Mouse (Mus musculus): ENCODE measurements at regions not wholly inside any gene's neighbourhood (a gene's known extent, or its start where the extent isn't known, plus 50 kb on each side); places are given as distances from the start of the nearest gene placed in this dataset.

DNA sequence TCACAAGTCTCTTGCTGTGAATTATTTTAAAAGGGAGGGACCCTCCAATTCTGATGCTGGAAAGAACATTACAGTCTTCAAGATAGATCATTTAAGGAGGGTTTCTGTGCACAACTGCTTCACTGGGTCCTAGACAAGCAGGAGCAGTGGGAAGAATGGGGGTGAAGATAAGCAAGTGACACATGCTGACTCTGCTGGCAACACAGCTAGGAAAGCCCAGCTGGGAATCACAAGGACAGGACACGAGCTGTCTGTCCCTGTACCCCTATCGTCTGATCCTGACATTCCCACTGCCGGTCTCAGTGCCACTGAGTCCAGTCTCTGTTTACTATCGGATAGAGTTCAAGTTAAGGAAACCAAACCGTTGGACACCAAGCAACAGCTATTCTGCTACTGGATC is 216.3 kb downstream of the Gm12728 start:
- DNase-seq (ENCODE audit: low read depth), result no peak
- TF ChIP-seq POLR2A (IDR thresholded peaks at IDR 0.05; ENCODE audit: borderline replicate concordance, extremely low read depth, insufficient read depth, insufficient read length, poor library complexity, severe bottlenecking), result no peak
- no peak for TF ChIP-seq CTCF (IDR thresholded peaks at IDR 0.05; ENCODE audit: borderline replicate concordance, extremely low read depth, insufficient read depth, insufficient read length)

DNA sequence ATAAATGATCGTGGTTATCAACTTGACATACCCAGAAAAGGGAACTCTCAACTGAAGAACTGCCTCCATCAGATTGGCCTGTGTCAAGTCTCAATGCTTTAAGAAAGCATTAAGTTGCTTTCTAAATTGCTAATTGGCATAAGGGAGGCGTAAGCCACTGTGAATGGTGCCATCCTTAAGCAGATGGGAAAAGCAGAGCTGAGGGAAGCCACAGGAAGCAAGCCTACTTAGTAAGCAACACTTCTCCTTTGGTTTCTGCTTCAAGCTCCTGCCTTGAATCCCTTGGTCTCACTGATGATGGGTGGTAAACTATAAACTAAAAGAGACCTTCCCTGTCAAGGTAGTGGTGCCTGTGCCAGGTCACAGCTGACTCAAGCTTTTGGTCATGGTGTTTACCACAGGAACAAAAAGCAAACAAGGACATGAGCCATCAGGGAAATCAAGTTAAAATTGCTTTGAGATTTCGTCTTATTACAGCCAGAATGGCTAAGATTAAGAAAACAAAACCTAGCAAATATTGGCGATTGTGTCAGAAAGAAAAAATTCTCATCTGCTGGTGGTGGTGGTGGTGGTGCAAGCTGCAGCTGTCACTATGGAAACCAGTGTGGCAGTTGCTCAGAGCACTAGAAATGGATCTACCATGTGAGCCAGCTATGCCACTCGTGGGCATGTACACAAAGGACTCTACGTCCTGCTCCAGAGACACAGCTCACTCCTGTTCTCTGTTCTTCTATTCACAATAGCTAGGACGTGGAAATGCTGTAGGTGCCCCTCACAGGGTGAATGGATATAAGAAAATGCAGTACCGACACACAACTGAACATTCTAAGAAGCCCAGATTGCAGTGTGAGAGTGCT is 217.9 kb downstream of the Gm12728 start:
- TF ChIP-seq CTCF (IDR thresholded peaks at IDR 0.05; ENCODE audit: borderline replicate concordance, extremely low read depth, insufficient read depth, insufficient read length), result no peak
- TF ChIP-seq POLR2A (IDR thresholded peaks at IDR 0.05; ENCODE audit: borderline replicate concordance, extremely low read depth, insufficient read depth, insufficient read length, poor library complexity, severe bottlenecking), result no peak
- peak; percentile 60 for DNase-seq (ENCODE audit: low read depth)

DNA sequence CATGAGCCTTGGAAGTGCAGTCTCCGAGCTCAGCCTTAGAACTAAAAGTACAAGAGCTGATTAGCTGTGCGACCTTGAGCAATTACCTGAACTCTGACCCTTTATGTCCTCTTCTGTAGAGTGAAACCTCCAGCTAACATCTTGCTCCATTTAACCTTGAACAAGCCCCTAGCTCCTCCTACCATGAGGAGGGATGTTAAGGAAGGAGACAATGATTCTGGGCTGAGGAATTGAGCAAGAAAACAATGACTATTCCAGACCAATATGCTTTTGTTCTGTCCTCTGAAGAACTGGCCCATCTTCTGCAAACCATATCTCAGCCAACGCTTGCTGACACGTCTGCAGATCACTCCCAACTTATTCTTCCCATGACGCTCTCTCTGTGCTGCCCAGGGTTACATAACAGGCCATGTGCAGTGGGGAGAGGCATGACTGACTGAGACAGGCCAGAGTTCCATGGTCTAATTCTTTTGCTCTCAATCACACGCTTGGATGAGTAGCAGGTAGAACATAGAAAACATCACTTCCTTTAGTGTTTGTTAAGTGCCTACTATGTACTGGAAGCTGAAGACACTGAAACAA is 227.5 kb downstream of the Gm12728 start:
- TF ChIP-seq CTCF (IDR thresholded peaks at IDR 0.05; ENCODE audit: borderline replicate concordance, extremely low read depth, insufficient read depth, insufficient read length), result no peak
- TF ChIP-seq POLR2A (IDR thresholded peaks at IDR 0.05; ENCODE audit: borderline replicate concordance, extremely low read depth, insufficient read depth, insufficient read length, poor library complexity, severe bottlenecking), result no peak
- DNase-seq (ENCODE audit: low read depth), result no peak

DNA sequence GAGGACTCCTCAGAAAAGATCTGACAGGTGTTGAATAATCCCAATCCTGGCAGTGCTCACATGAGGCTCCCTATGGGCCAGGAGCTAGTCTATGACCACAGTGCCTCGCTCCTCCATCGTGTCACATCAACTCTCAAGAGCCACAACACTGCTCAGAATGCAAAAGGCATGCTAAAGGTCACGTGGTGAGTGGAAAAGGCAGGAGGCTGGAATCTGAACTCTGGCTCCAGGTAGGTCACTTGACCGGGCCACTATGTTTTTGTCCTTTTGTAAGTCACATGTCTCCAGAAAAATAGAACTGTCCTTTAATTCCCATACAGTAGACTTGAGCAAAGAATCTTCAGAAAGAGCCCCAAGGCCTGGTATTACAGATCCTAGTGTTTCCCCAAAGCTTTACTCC is 229.3 kb downstream of the Gm12728 start:
- no peak for TF ChIP-seq POLR2A (IDR thresholded peaks at IDR 0.05; ENCODE audit: borderline replicate concordance, extremely low read depth, insufficient read depth, insufficient read length, poor library complexity, severe bottlenecking)
- no peak for TF ChIP-seq CTCF (IDR thresholded peaks at IDR 0.05; ENCODE audit: borderline replicate concordance, extremely low read depth, insufficient read depth, insufficient read length)
- no peak for DNase-seq (ENCODE audit: low read depth)

DNA sequence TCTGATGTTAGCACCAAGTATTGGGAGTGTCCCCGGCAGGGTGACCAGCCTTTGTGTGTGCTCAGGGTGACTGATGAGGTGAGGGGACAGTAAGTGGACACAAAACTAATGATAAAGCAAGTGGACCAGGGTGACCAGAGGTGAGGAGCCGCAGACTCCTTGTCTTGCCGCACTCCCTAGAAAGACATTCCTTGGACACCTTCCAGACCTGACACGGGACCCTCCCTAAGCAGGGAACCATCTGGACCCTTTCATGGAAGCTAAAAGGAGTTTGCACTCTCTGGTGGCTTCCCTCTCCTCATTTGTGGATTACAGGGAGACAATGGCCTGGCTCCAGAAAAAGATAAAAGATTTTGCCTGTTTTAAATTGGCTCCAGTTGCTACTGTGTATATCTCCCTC is 230.7 kb downstream of the Gm12728 start:
- no peak for TF ChIP-seq POLR2A (IDR thresholded peaks at IDR 0.05; ENCODE audit: borderline replicate concordance, extremely low read depth, insufficient read depth, insufficient read length, poor library complexity, severe bottlenecking)
- TF ChIP-seq CTCF (IDR thresholded peaks at IDR 0.05; ENCODE audit: borderline replicate concordance, extremely low read depth, insufficient read depth, insufficient read length), result no peak
- peak; percentile 68 for DNase-seq (ENCODE audit: low read depth)

DNA sequence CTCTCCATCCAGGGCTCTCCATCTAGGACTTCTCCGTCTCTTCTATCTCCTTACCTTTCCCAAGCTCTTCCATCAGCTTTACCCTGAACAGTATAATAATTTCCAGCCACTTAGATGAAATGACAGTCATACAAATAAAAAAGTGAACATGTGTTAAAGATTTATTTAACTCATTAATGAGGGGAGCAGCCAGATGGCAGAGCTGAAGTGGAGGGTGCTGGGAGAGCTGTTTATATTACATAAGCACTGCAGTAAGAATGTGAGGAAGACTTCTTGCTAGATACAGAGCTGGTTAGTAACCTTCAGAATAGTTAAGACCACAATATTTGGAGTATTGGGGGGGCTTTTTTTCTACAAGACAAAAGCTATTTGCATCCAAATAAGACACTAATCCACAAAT is 234.9 kb downstream of the Gm12728 start:
- TF ChIP-seq POLR2A (IDR thresholded peaks at IDR 0.05; ENCODE audit: borderline replicate concordance, extremely low read depth, insufficient read depth, insufficient read length, poor library complexity, severe bottlenecking) (no peak), CTCF (IDR thresholded peaks at IDR 0.05; ENCODE audit: borderline replicate concordance, extremely low read depth, insufficient read depth, insufficient read length) (no peak)
- DNase-seq (ENCODE audit: low read depth), result peak; percentile 37

DNA sequence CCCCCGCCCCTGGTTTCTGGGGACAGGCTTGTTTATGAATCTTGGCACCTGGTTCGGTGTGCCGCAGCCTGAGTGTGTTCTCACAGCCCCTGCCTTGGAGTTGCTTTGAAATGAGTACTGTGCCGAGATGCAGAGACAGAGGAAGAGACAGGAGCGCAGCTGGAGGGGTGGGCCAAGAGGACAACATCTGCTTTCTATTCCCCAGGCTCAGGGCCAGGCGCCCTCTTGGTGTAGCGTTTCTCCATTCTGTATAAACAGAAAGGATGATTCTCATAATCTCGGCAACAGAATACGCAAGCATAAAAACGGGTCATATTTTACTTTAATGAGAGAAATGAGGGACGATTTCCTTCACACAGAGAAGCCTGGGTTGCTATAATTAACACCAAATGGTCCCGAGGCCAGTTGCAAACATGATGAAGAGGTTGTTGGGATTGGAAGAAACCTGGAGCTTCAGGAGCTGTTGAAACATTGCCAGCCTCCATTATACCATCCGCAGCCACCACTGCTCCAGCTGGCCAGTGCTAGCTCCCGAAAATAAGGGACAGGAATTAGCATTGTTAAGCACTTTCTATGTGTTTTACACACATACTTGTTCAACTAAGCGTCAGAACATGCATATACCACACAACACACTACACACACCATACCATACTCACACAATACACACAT is 236.4 kb downstream of the Gm12728 start:
- no peak for TF ChIP-seq POLR2A (IDR thresholded peaks at IDR 0.05; ENCODE audit: borderline replicate concordance, extremely low read depth, insufficient read depth, insufficient read length, poor library complexity, severe bottlenecking)
- no peak for TF ChIP-seq CTCF (IDR thresholded peaks at IDR 0.05; ENCODE audit: borderline replicate concordance, extremely low read depth, insufficient read depth, insufficient read length)
- DNase-seq (ENCODE audit: low read depth), result peak; percentile 43

DNA sequence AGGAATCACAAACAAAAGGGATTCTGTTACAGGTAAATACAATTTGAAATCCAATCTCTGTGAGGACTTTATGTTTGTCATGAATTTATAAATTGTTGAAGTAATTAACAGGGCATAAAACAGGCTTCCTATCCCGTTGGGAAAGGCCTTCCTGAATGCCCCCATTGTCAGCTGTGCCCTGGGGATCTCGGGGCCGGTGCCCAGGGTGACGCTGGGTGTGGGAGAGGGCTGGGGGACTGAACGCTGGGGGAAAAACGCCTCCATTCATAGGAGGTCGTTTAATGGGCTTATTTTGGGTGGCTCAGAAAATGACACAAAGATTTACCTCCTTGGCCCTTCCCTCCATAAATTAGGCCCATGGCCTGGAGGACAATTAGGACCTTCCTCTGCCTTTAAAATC is 250.7 kb downstream of the Gm12728 start:
- TF ChIP-seq CTCF (IDR thresholded peaks at IDR 0.05; ENCODE audit: borderline replicate concordance, extremely low read depth, insufficient read depth, insufficient read length) (no peak), POLR2A (IDR thresholded peaks at IDR 0.05; ENCODE audit: borderline replicate concordance, extremely low read depth, insufficient read depth, insufficient read length, poor library complexity, severe bottlenecking) (no peak)
- DNase-seq (ENCODE audit: low read depth), result peak; percentile 35

DNA sequence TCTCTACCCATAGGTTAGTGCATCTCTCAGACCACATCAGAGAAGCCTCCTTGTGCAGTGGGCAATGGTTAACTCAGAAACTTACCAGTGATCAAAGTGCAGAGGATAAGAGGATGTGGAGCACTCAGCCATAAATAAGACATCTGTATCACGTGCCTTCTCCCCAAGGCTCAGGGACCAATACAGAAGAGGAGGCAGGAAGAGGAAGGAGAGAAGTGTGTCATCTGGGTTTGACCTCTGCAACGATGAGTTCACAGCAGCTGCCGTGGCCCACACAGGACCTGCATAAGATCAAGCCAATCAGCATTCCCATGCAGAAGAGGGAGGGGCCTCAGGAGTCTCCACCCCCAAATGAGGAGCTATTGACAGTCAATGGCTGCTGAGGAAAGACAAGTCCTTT is 252.8 kb downstream of the Gm12728 start:
- DNase-seq (ENCODE audit: low read depth), result no peak
- TF ChIP-seq POLR2A (IDR thresholded peaks at IDR 0.05; ENCODE audit: borderline replicate concordance, extremely low read depth, insufficient read depth, insufficient read length, poor library complexity, severe bottlenecking), result no peak
- no peak for TF ChIP-seq CTCF (IDR thresholded peaks at IDR 0.05; ENCODE audit: borderline replicate concordance, extremely low read depth, insufficient read depth, insufficient read length)

DNA sequence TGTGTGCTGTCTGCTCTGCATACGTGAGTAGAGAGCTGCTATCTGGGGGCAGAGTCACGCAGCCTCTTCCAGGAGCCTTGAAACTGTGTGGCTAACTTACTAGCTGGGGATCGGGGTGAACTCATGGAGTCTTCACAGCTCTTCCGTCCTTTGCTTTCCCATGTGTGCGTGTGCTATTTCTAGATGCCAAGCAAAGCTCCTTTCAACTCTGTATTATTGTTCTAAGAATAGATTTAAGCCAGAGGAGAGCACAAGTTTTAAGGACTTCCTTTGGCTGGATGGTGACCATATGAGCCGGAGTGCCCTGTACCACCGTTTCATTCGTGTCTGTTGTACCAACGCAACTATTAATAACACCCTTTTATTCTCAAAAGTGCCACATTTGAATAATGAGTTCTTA is 254.0 kb downstream of the Gm12728 start:
- no peak for DNase-seq (ENCODE audit: low read depth)
- TF ChIP-seq POLR2A (IDR thresholded peaks at IDR 0.05; ENCODE audit: borderline replicate concordance, extremely low read depth, insufficient read depth, insufficient read length, poor library complexity, severe bottlenecking) (no peak), CTCF (IDR thresholded peaks at IDR 0.05; ENCODE audit: borderline replicate concordance, extremely low read depth, insufficient read depth, insufficient read length) (no peak)

DNA sequence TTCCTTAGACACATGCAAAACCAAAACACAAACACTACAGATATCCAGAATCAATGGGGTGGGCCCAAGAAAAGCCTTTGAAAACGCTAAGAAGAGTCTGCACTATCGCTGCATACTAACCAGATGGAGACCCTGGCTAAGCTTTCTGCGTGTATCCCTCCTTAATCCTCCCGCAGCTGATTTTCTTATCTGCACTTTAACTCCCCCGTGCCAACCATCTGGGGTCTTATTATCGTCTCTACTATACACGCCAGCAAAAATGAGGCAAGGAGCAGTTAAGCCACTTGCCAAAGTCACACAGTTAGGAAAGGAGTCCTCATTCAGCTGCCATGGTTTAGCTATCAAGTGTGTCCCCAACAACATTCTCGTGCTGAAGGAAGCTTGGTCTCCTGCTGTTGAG is 258.4 kb downstream of the Gm12728 start:
- no peak for TF ChIP-seq POLR2A (IDR thresholded peaks at IDR 0.05; ENCODE audit: borderline replicate concordance, extremely low read depth, insufficient read depth, insufficient read length, poor library complexity, severe bottlenecking)
- no peak for TF ChIP-seq CTCF (IDR thresholded peaks at IDR 0.05; ENCODE audit: borderline replicate concordance, extremely low read depth, insufficient read depth, insufficient read length)
- DNase-seq (ENCODE audit: low read depth), result peak; percentile 86
